Mouse (Mus musculus) urinary bladder, postnatal 25 days (tissue): ENCODE results near the gene Abcc6.
"Not testable (repeated sequence)": the region's sequence is repeated elsewhere in the genome, so short reads cannot be mapped to it uniquely, and the experiment has no call there.

Source experiments
- DNase-seq: peaks from one replicate; pipeline ENCODE4 v3.0.0; 2022; ENCODE audit warnings: low spot score

Gene Abcc6

GRCm38 (mm10) chr7:45933766-45934165 lies 96.3 kb downstream of the Abcc6 start:
- DNase-seq = not testable (repeated sequence)

GRCm38 (mm10) chr7:45929688-45930087 lies 100.4 kb downstream of the Abcc6 start:
- no peak for DNase-seq

- no peak for DNase-seq
These were observed 101.3 kb downstream of the Abcc6 start for GRCm38 (mm10) chr7:45928626-45929295.

GRCm38 (mm10) chr7:45924429-45924816 lies 105.7 kb downstream of the Abcc6 start:
- no peak for DNase-seq

GRCm38 (mm10) chr7:45923762-45924428 lies 106.2 kb downstream of the Abcc6 start, which contains the start of gene Ccdc114:
Gene Ccdc114 (plus strand): TSS chr7:45924072.
- peak; percentile 57 for DNase-seq

GRCm38 (mm10) chr7:45922928-45923761 lies 107.0 kb downstream of the Abcc6 start:
- DNase-seq = peak; percentile 89

GRCm38 (mm10) chr7:45921950-45922600 lies 108.0 kb downstream of the Abcc6 start:
- DNase-seq = no peak

GRCm38 (mm10) chr7:45921242-45921621 lies 108.9 kb downstream of the Abcc6 start, which contains the start of gene Emp3:
Gene Emp3 (minus strand): TSS chr7:45921404.
- DNase-seq = peak; percentile 42

GRCm38 (mm10) chr7:45920583-45921241 lies 109.4 kb downstream of the Abcc6 start:
- DNase-seq = peak; percentile 44

GRCm38 (mm10) chr7:45919761-45920160 lies 110.3 kb downstream of the Abcc6 start:
- no peak for DNase-seq

GRCm38 (mm10) chr7:45919083-45919671 lies 110.9 kb downstream of the Abcc6 start:
- peak; percentile 22 for DNase-seq

- DNase-seq = no peak
These were observed 112.2 kb downstream of the Abcc6 start for GRCm38 (mm10) chr7:45917926-45918325.
